Mouse (Mus musculus) Patski (cell line): Measurements from ENCODE around the gene Lamtor3. TPM values are rescaled to one million over a fixed set of nuclear protein-coding genes. Genes with fewer than 3 reads are reported as not detected.

Experiments
- ATAC-seq: fragments of 100-300 bp; one replicate; pipeline ENCODE4 v1.8.0; 2021
- CTCF ChIA-PET: fragments of 350-600 bp; sonication (Branson Sonifier 250); formaldehyde crosslinking; loops from one replicate; lab custom pipeline; 2022; ENCODE audit warnings: inconsistent platforms; lab: Charles Lee
- POLR2A ChIA-PET: fragments of 350-600 bp; sonication (Branson Sonifier 250); formaldehyde crosslinking; loops from one replicate; lab custom pipeline; 2022; ENCODE audit warnings: antibody characterized with exemption, inconsistent platforms; lab: Charles Lee
- DNase-seq: peaks from one replicate; pipeline ENCODE4 v3.0.0-alpha.2; 2011; ENCODE audit warnings: low read depth, low spot score
- H3K27me3 ChIP-seq: fragments of 371-371 bp; one replicate; pipeline ENCODE4 v1.5.1; 2021
- CTCF ChIP-seq: fragments of 100-300 bp; IDR thresholded peaks from one replicate; pipeline ENCODE4 v1.5.1; 2021
- in situ Hi-C: fragments of 300-500 bp; cut with MboI; formaldehyde crosslinking; loops from 3 replicates; pipeline ENCODE4 v1.11.1; 2018; ENCODE audit warnings: low pct_unique_long_range_greater_than_20kb, mixed read lengths
- polyA plus RNA-seq: library from polyadenylated mRNA; unstranded; gene quantifications from one replicate; pipeline ENCODE4 v1.2.3, GENCODE M21; 2021

Lamtor3 gene
- 110 TPM for polyA plus RNA-seq

DNA sequence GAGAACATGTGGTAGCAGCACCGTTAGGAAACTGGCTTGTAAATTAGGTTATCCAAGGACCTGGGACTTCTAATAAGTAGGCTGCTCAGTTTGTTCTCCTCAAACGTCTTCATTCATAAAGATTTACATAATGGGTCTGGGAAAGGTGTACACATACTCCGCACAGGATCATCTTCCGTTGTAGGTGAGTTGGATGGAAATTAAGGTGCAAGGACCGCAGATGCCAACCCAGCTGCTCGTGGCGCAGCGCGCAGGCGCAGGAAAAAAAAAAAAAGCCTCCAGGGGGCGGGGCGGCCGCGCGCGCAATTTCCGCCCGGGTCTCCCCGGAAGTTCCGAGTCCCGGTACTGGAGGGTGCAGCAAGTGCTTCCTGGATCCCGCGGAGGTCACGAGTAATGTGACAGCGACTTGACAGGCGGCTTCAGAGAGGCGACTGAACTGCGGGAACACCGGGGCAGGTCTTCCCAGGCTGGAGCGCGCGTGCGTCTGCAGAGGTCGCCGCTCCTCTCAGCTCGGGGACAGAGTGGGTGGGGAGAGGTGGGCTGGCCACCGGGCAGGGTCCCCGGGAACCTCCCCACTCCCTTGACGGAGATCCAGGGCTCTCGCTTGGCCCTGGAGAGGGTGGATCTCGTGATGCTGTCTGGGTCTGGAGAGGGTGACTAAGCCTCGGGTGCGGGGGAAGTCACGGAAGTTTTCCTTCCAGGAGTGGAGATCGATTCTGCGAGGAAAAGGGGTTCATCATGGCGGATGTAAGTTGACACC is at the start of gene Lamtor3:
TSS of gene Lamtor3 (plus strand) at position 335 of the 760 bp plus-strand sequence.
- CTCF ChIA-PET: interaction anchor here (0.8 to 1.0 kb wide), 2 partner anchors 28 to 73 kb away, joined by 3 read pairs; no protein-coding TSS in a partner anchor
- peak; percentile 94 for ATAC-seq

DNA sequence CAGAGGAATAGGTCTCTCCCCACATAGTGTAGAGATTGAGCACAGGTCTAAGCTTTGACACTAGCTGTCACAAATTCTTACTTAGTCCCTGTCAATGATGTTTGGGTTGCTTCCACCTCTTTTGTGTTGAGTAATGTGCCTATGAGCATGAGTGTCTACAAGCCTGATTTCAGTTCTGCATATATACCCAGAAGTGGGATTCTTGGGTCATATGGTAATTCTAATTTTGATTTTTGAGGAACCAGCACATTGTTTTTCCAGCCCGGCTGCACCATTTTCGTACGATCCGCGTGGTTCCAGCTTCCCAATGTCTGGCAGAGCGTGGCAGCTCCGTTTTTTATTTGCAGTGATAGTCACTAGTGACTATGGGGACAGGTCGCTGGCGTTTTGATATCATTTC is 48.9 kb upstream of the Lamtor3 start:
- DNase-seq (no peak), ATAC-seq (no peak)
- ChIA-PET POLR2A (no interaction called here), CTCF (interaction anchor here (0.6 to 1.8 kb wide), 4 partner anchors 9 to 44 kb away, joined by 3 to 7 read pairs (median 4); no protein-coding TSS in a partner anchor)
- in situ Hi-C loops: loop anchor here (5.0 kb wide), 1 partner anchor 273 kb away; the partner anchor contains the start of genes Mttp and Trmt10a
- no peaks in the 10 kb centered on the region for H3K27me3 ChIP-seq
- TF ChIP-seq CTCF: no peak

More for the DNA sequence above, at the start of gene Lamtor3:
- in situ Hi-C loops: no loop called here
- DNase-seq: peak; percentile 71
- TF ChIP-seq CTCF: no peak
- H3K27me3 ChIP-seq: no peaks in the 10 kb centered on the region
- POLR2A ChIA-PET: interaction anchor here (0.6 to 1.6 kb wide), 5 partner anchors 8 to 582 kb away, joined by 3 to 5 read pairs (median 3); no protein-coding TSS in a partner anchor

DNA sequence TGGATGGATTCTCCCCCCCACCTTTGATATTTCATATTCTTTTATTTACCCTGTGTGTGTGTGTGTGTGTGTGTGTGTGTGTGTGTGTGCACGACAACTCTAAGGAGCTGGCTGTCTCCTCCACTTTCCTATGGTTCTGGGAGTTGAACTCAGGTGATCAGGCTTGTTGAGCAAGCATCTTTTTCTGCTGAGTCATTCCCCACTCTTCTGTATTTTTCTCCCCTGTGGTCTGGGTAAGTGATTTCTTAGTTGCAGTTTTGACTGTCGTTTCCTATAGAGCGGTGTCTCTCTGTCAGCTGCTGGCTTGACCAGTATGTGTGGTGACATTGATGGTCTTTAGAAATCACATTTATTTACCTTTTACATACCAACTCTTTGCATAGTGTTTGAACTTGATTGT is 39.0 kb upstream of the Lamtor3 start:
- DNase-seq: no peak
- peak; percentile 54 for ATAC-seq
- in situ Hi-C loops: loop anchor here (10.0 kb wide), 1 partner anchor 565 kb away; the partner anchor contains the start of gene Adh5
- ChIA-PET POLR2A (interaction anchor here (0.6 to 2.0 kb wide), 3 partner anchors 12 to 42 kb away, joined by 3 to 14 read pairs (median 3); partner anchors contain the start of gene Dnajb14), CTCF (interaction anchor here (1.1 to 2.0 kb wide), 3 partner anchors 9 to 112 kb away, joined by 6 to 7 read pairs (median 6); no protein-coding TSS in a partner anchor)
- no peak for TF ChIP-seq CTCF
- no peaks in the 10 kb centered on the region for H3K27me3 ChIP-seq

DNA sequence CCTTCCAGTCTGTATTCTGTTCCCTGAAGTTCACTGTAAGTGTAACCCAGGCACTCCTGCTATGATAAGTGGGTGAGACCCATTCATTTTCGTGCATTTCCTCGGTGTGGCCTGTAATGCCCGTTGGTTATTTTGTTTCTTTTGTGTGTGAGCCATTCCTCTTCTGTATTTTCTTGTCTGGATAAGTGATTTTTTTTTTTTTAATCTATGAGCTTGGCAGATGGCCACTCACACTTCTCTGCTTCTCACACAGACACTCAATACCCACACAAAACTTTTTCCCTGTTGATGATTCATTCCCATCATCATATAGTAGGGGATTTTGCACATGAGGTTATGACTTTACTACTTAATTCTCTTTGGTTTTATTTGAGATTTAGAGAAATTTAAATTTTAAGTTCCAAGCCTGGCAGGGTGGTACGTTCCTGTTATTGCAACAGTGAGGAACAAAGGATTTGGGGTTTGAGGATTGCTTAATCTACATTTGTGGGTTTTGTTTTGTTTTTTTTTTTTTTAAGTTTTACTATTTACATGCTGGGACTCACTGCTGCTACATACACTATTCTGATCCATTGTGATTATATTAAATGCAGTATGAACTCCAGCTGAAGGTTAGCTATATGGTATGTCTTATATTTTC is 38.1 kb upstream of the Lamtor3 start:
- in situ Hi-C loops: no loop called here
- no peak for DNase-seq
- ChIA-PET CTCF (interaction anchor here (0.8 to 1.0 kb wide), 4 partner anchors 9 to 16 kb away, joined by 3 to 4 read pairs (median 4); no protein-coding TSS in a partner anchor), POLR2A (interaction anchor here (0.7 kb wide), 2 partner anchors 12 to 44 kb away, joined by 5 to 12 read pairs; no protein-coding TSS in a partner anchor)
- no peak for ATAC-seq
- TF ChIP-seq CTCF: no peak
- H3K27me3 ChIP-seq: no peaks in the 10 kb centered on the region

DNA sequence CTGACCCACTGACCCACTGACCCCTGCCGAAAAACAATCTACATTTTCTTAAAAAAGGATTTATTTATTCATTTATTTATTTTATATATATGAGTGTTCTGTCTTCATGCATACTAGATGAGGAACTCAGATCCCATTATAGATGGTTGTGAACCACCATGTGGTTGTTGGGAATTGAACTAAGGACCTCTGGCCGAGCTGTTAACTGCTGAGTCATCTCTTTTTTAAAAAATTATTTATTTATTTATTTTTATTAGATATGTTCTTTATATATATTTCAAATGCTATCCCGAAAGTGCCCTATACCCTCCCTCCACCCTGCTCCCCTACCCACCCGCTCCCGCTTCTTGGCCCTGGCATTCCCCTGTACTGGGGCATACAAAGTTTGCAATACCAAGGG is 37.2 kb upstream of the Lamtor3 start:
- CTCF ChIA-PET: interaction anchor here (0.8 to 1.0 kb wide), 4 partner anchors 10 to 20 kb away, joined by 3 to 4 read pairs (median 4); no protein-coding TSS in a partner anchor
- ATAC-seq: no peak
- in situ Hi-C loops: no loop called here
- TF ChIP-seq CTCF: no peak
- DNase-seq: no peak
- H3K27me3 ChIP-seq: no peaks in the 10 kb centered on the region
- POLR2A ChIA-PET: interaction anchor here (0.7 kb wide), 1 partner anchor 13 kb away, joined by 12 read pairs; no protein-coding TSS in a partner anchor

DNA sequence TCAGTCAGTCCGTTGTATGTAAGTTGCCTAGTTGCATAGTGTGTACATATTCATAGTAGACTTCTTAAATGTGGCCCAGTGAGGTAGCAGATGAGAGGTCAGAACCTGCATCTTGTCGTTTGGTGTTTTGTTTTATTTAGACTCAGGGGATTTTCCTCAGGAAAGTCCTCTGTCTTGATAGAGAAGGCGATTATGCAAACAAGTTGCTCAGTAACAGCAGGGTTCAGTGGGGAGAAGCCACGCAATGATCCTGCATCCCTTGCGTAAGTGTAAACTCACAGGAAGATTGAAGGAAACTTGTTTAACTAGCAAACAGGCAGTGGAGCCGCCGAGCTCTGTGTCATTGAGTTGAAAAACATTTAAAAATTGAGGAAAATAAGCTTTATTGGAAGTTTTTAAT is 30.3 kb upstream of the Lamtor3 start:
- in situ Hi-C loops: no loop called here
- TF ChIP-seq CTCF: no peak
- ChIA-PET POLR2A (no interaction called here), CTCF (interaction anchor here (1.1 to 1.3 kb wide), 2 partner anchors 10 to 15 kb away, joined by 3 to 4 read pairs; no protein-coding TSS in a partner anchor)
- ATAC-seq (no peak), DNase-seq (no peak)
- no peaks in the 10 kb centered on the region for H3K27me3 ChIP-seq

DNA sequence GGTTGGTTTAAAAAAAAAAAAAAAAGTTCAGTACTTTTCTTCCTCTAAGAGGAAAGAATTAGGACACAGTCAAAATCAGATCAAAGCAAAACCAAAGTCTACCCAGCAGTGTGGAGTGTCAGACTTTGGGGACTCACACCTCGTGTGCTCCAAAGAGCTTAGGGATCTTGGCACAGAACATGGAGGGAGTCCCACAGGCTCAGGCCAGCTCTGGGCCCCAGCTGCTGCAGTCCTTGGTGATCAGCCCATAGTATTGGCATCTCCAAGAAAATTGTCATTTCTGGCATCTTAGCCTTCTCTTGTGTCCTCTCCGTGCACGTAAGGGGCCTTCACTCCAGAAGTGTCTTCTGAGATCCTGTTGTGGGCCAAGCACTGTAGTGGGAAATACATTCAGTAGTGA is 27.2 kb upstream of the Lamtor3 start:
- no peaks in the 10 kb centered on the region for H3K27me3 ChIP-seq
- ATAC-seq (no peak), DNase-seq (no peak)
- no peak for TF ChIP-seq CTCF
- in situ Hi-C loops: no loop called here
- POLR2A ChIA-PET: no interaction called here
- CTCF ChIA-PET: interaction anchor here (1.1 to 1.6 kb wide), 3 partner anchors 16 to 30 kb away, joined by 3 to 4 read pairs (median 3); partner anchors contain the start of gene Lamtor3

DNA sequence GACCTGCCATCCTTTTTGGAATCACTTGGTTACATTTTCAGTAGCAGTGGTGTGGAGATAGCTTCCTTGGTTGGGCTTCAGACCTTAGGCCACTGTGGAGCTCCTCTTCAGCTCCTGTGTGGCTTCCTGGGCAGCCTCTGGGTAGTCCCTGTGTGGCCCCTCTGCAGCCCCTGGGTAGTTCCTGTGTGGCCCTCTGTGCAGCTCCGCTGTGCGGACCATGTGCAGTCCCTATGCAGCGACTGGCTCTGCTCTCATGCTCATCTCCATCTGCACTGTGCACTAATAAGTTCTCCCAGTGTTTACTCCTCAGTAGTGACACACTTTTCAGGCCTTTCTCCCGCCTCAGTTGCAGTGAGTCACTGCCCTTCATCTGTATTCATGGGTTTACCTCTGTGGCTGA is 26.2 kb upstream of the Lamtor3 start:
- POLR2A ChIA-PET: interaction anchor here (0.5 to 0.7 kb wide), 2 partner anchors 13 to 772 kb away, joined by 3 read pairs; no protein-coding TSS in a partner anchor
- no peak for TF ChIP-seq CTCF
- ATAC-seq (no peak), DNase-seq (no peak)
- CTCF ChIA-PET: interaction anchor here (1.2 kb wide), 1 partner anchor 21 kb away, joined by 4 read pairs; no protein-coding TSS in a partner anchor
- no peaks in the 10 kb centered on the region for H3K27me3 ChIP-seq
- in situ Hi-C loops: no loop called here

DNA sequence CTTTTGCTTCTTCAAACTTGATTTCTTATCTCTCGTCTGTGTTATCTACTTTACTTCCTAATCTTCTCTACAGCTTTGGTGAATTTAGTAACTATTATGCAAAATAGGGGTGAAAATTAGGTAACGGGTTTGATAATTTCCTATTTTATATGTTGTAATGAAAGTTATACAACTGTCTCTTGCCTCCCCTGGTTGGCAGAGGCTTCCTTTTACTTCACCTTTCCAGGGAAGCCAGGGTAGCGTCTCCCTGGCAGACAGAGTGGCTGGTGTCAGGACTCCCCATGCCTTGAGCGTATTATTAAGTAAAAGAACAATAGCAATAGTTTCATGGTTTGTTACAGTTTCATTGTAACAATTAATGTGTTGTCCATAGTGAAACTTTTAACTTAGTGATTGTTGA is 24.5 kb upstream of the Lamtor3 start:
- CTCF ChIA-PET: no interaction called here
- ATAC-seq (no peak), DNase-seq (no peak)
- H3K27me3 ChIP-seq: no peaks in the 10 kb centered on the region
- in situ Hi-C loops: no loop called here
- POLR2A ChIA-PET: no interaction called here
- no peak for TF ChIP-seq CTCF

DNA sequence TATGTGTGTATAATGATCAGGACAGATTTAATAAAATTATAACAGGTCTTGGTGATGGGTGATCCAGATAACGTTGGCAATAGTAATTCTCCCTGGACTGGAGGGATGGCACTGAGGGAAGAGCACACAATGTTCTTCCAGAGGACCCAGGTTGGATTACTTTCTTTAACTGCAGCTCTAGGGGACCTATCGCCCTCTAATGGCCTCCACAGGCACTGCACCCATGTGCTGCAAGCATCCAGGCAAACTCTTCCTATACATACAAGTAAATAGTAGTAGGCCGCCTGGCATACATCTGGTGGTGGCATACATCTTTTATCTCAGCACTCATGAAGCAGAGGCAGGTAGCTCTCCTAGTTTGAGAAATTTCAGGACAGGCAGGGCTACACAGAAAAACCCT is 23.1 kb upstream of the Lamtor3 start:
- ATAC-seq (no peak), DNase-seq (no peak)
- CTCF ChIA-PET: interaction anchor here (1.5 kb wide), 1 partner anchor 27 kb away, joined by 4 read pairs; the partner anchor contains the start of gene Dnajb14
- H3K27me3 ChIP-seq: no peaks in the 10 kb centered on the region
- POLR2A ChIA-PET: no interaction called here
- no peak for TF ChIP-seq CTCF
- in situ Hi-C loops: no loop called here
